Mouse (Mus musculus): ENCODE results near the gene Col27a1. TPM values are rescaled to one million over a fixed set of nuclear protein-coding genes. Genes with fewer than 3 reads are reported as not detected.

Col27a1 gene
- polyA plus RNA-seq, 1 experiment from 2014 or later: 2.8 TPM

DNA sequence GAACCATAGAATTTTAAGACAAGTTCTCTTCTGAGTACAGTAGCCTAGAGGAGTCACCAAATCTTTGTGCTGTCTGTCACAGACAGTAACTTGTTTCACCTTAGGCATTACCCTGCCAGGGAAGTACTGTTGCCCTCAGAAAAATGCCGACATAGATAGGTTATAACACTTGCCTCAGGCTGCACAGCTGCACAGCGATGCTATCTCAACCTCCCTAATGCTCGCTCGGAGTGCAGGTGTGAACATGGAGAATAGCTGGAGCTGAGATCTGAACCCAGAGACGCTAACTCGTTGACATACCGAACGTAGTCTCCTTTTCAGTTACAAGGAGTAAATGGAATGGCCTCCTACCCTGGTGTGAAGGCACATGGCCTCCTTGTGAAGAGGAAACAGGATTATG is 84.4 kb downstream of the Col27a1 start:
- ATAC-seq: no peak
- H3K4me3 ChIP-seq (ENCODE audit: low read depth, low read length): no peak overlapping the region
- H3K27ac ChIP-seq (ENCODE audit: low read depth): no peak overlapping the region
- TF ChIP-seq CTCF (IDR thresholded peaks at IDR 0.05; ENCODE audit: low read depth): no peak
- no peak for TF ChIP-seq EP300 (IDR thresholded peaks at IDR 0.05; ENCODE audit: low read depth)
- H3K36me3 ChIP-seq (replicated peaks; ENCODE audit: insufficient read depth, low read length): 0 out of 2 replicates have a peak, but pooled peaks cover 3% of the 10 kb centered on the region
- H3K9me3 ChIP-seq (ENCODE audit: low read length): no peaks in the 10 kb centered on the region
- no peak overlapping the region for H3K4me2 ChIP-seq (ENCODE audit: low read depth, low read length)
- H3K4me1 ChIP-seq (ENCODE audit: insufficient read depth): no peaks in the 10 kb centered on the region
- no peak for DNase-seq
- H3K27me3 ChIP-seq (ENCODE audit: insufficient read depth, low read length): no peaks in the 10 kb centered on the region
- no peak overlapping the region for H3K9ac ChIP-seq (replicated peaks)
- 87% methylated on average over 8 of the region's 8 CpGs for WGBS (ENCODE audit: insufficient replicate concordance)

DNA sequence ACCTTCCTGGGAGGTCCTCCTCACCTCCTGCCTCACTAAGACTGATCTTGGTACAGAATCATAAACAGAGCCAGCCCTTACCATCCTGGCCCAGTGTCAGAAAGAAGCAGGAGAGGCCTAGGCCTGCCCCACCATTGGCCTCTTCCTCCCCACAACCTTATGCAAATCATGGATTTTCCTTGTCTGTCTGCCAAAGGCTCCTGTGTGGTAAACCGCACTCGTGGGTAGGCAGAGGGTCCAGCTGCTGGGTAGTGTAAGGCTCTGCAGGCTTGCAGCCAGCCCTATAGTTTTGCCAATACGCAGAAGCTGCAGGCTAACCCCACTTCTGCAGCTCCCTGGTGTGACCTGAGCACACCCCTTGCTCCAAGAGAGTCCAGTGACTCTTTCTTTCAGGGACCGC is 88.8 kb downstream of the Col27a1 start:
- no peak for TF ChIP-seq EP300 (IDR thresholded peaks at IDR 0.05; ENCODE audit: low read depth)
- TF ChIP-seq CTCF (IDR thresholded peaks at IDR 0.05; ENCODE audit: low read depth): no peak
- Histone ChIP-seq H3K9ac (replicated peaks) (no peak overlapping the region), H3K27me3 (ENCODE audit: insufficient read depth, low read length) (no peaks in the 10 kb centered on the region), H3K4me3 (ENCODE audit: low read depth, low read length) (no peak overlapping the region), H3K36me3 (replicated peaks; ENCODE audit: insufficient read depth, low read length) (no peaks in the 10 kb centered on the region), H3K27ac (ENCODE audit: low read depth) (no peak overlapping the region), H3K4me2 (ENCODE audit: low read depth, low read length) (no peak overlapping the region), H3K4me1 (ENCODE audit: insufficient read depth) (no peaks in the 10 kb centered on the region), H3K9me3 (ENCODE audit: low read length) (no peaks in the 10 kb centered on the region)
- DNase-seq (no peak), ATAC-seq (no peak)
- WGBS (ENCODE audit: insufficient replicate concordance): 60% methylated on average over 4 of the region's 4 CpGs

DNA sequence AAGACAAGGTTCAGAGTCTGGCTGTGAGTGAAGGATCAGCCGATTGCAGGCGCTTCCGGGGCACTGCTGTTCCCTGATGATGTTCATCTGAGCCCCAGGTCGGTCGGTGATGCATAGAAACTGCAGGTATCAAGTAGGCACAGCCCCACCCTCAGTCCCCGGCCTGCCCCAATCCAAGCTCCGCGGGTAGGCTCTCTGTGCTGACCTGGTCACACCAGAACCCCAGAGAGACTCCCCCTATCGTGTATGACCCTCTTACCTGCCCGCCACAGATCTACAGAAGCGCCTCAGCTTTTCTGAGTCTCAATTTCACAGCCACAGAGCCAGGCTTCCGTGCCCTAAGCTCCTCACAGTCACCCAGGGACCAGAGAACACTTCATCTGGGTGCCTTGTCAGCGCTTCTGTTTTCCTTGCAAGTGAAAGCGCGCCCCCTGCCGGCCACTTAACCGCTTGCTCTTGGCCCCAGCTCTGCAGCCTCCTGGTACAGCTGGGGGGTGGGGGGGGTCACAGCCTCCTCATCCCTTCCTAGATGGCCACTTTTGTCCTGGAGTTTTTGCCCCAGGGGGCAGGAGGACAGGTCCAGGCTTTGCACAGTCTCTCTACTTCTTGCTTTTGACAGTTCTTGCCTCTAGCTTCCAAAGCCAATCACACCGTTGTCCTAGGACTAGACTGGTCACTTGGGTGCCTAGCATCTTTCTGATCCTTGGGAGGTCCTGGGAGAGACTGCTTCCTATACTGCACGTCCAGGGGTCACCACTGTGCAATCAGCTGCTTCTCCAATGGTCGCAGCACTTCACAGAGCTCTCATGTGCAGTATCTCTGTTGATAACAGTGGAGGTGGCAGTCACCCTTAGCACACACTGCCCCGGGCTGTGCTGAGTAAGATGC is 93.6 kb downstream of the Col27a1 start:
- Histone ChIP-seq H3K27me3 (ENCODE audit: insufficient read depth, low read length) (no peaks in the 10 kb centered on the region), H3K9ac (replicated peaks) (no peak overlapping the region), H3K9me3 (ENCODE audit: low read length) (no peaks in the 10 kb centered on the region), H3K36me3 (replicated peaks; ENCODE audit: insufficient read depth, low read length) (no peaks in the 10 kb centered on the region), H3K4me2 (ENCODE audit: low read depth, low read length) (no peak overlapping the region), H3K4me3 (ENCODE audit: low read depth, low read length) (no peak overlapping the region), H3K27ac (ENCODE audit: low read depth) (no peak overlapping the region), H3K4me1 (ENCODE audit: insufficient read depth) (no peaks in the 10 kb centered on the region)
- TF ChIP-seq EP300 (IDR thresholded peaks at IDR 0.05; ENCODE audit: low read depth) (no peak), CTCF (IDR thresholded peaks at IDR 0.05; ENCODE audit: low read depth) (peak; percentile 86)
- 35% methylated on average over 21 of the region's 21 CpGs for WGBS (ENCODE audit: insufficient replicate concordance)
- DNase-seq (peak; percentile 91), ATAC-seq (peak; percentile 60)

- H3K4me1 ChIP-seq (ENCODE audit: insufficient read depth): no peaks in the 10 kb centered on the region
- DNase-seq (no peak), ATAC-seq (no peak)
- no peak overlapping the region for H3K4me2 ChIP-seq (ENCODE audit: low read depth, low read length)
- no peak overlapping the region for H3K9ac ChIP-seq (replicated peaks)
- no peaks in the 10 kb centered on the region for H3K27me3 ChIP-seq (ENCODE audit: insufficient read depth, low read length)
- H3K4me3 ChIP-seq (ENCODE audit: low read depth, low read length): no peak overlapping the region
- H3K27ac ChIP-seq (ENCODE audit: low read depth): no peak overlapping the region
- no peaks in the 10 kb centered on the region for H3K36me3 ChIP-seq (replicated peaks; ENCODE audit: insufficient read depth, low read length)
- 72% methylated on average over 3 of the region's 3 CpGs for WGBS (ENCODE audit: insufficient replicate concordance)
- H3K9me3 ChIP-seq (ENCODE audit: low read length): no peaks in the 10 kb centered on the region
- no peak for TF ChIP-seq EP300 (IDR thresholded peaks at IDR 0.05; ENCODE audit: low read depth)
- TF ChIP-seq CTCF (IDR thresholded peaks at IDR 0.05; ENCODE audit: low read depth): no peak
These were observed 94.5 kb downstream of the Col27a1 start for GRCm38 (mm10) chr4:63308316-63308715.

GRCm38 (mm10) chr4:63310247-63310855 is 96.5 kb downstream of the Col27a1 start:
- H3K27ac ChIP-seq (ENCODE audit: low read depth): no peak overlapping the region
- WGBS (ENCODE audit: insufficient replicate concordance): 59% methylated on average over 10 of the region's 10 CpGs
- ATAC-seq: no peak
- no peak overlapping the region for H3K4me2 ChIP-seq (ENCODE audit: low read depth, low read length)
- no peaks in the 10 kb centered on the region for H3K9me3 ChIP-seq (ENCODE audit: low read length)
- no peaks in the 10 kb centered on the region for H3K4me1 ChIP-seq (ENCODE audit: insufficient read depth)
- no peaks in the 10 kb centered on the region for H3K27me3 ChIP-seq (ENCODE audit: insufficient read depth, low read length)
- no peak overlapping the region for H3K9ac ChIP-seq (replicated peaks)
- no peak for DNase-seq
- no peaks in the 10 kb centered on the region for H3K36me3 ChIP-seq (replicated peaks; ENCODE audit: insufficient read depth, low read length)
- TF ChIP-seq EP300 (IDR thresholded peaks at IDR 0.05; ENCODE audit: low read depth) (no peak), CTCF (IDR thresholded peaks at IDR 0.05; ENCODE audit: low read depth) (no peak)
- no peak overlapping the region for H3K4me3 ChIP-seq (ENCODE audit: low read depth, low read length)

GRCm38 (mm10) chr4:63311426-63311825 is 97.6 kb downstream of the Col27a1 start:
- H3K36me3 ChIP-seq (replicated peaks; ENCODE audit: insufficient read depth, low read length): no peaks in the 10 kb centered on the region
- TF ChIP-seq CTCF (IDR thresholded peaks at IDR 0.05; ENCODE audit: low read depth): no peak
- TF ChIP-seq EP300 (IDR thresholded peaks at IDR 0.05; ENCODE audit: low read depth): no peak
- no peak for ATAC-seq
- H3K9me3 ChIP-seq (ENCODE audit: low read length): no peaks in the 10 kb centered on the region
- H3K27me3 ChIP-seq (ENCODE audit: insufficient read depth, low read length): no peaks in the 10 kb centered on the region
- no peak overlapping the region for H3K4me2 ChIP-seq (ENCODE audit: low read depth, low read length)
- H3K9ac ChIP-seq (replicated peaks): no peak overlapping the region
- DNase-seq: no peak
- no peaks in the 10 kb centered on the region for H3K4me1 ChIP-seq (ENCODE audit: insufficient read depth)
- WGBS (ENCODE audit: insufficient replicate concordance): 79% methylated on average over 7 of the region's 7 CpGs
- no peak overlapping the region for H3K27ac ChIP-seq (ENCODE audit: low read depth)
- no peak overlapping the region for H3K4me3 ChIP-seq (ENCODE audit: low read depth, low read length)

All from liver, postnatal 0 days (tissue).